Mouse (Mus musculus) bone marrow, adult 2 months (tissue): Measurements from ENCODE around the gene Ccdc149. TPM values are rescaled to one million over a fixed set of nuclear protein-coding genes. Genes with fewer than 3 reads are reported as not detected.

Experiments
- H3K27ac ChIP-seq: fragments of 200-500 bp; 2 replicates; pipeline ENCODE4 v1.5.1; 2012; ENCODE audit warnings: low read depth, mild to moderate bottlenecking, control low read depth, inconsistent platforms, low read length; ENCODE audit not compliant: control insufficient read depth, poor library complexity, insufficient read depth
- H3K4me1 ChIP-seq: fragments of 200-500 bp; 2 replicates; pipeline ENCODE4 v1.6.1; 2011; ENCODE audit warnings: low read length; ENCODE audit not compliant: control insufficient read depth, insufficient read depth
- H3K4me3 ChIP-seq: fragments of 200-500 bp; replicated peaks from 2 replicates; pipeline ENCODE3; 2011; ENCODE audit warnings: mild to moderate bottlenecking, low read depth, low read length, control low read depth; ENCODE audit not compliant: control insufficient read depth
- CTCF ChIP-seq: fragments of 200-500 bp; IDR thresholded peaks from 2 replicates; pipeline ENCODE4 v1.5.1; 2011; ENCODE audit warnings: low read length, control low read depth; ENCODE audit not compliant: control insufficient read depth, insufficient read depth
- POLR2A ChIP-seq: fragments of 200-500 bp; IDR thresholded peaks from 2 replicates; pipeline ENCODE4 v1.6.1; 2011; ENCODE audit warnings: low read depth, mild to moderate bottlenecking, control low read depth, low read length, borderline replicate concordance; ENCODE audit not compliant: control insufficient read depth
- WGBS: fragments of 180-500 bp; shearing (Covaris S2); methylation state at CpG from one replicate; pipeline ENCODE4 v1.1.7; 2018; 5-methylcytosine and 5-hydroxymethylcytosine counted together
- polyA plus RNA-seq: library from polyadenylated mRNA; stranded (reverse); fragments of >200 nt; gene quantifications from 2 replicates; pipeline ENCODE4 v1.2.4, GENCODE M21; 2011; ENCODE audit warnings: low replicate concordance; ENCODE audit not compliant: missing spikeins, insufficient read depth, insufficient read length

Gene Ccdc149
- not detected in 2 replicates for polyA plus RNA-seq

DNA sequence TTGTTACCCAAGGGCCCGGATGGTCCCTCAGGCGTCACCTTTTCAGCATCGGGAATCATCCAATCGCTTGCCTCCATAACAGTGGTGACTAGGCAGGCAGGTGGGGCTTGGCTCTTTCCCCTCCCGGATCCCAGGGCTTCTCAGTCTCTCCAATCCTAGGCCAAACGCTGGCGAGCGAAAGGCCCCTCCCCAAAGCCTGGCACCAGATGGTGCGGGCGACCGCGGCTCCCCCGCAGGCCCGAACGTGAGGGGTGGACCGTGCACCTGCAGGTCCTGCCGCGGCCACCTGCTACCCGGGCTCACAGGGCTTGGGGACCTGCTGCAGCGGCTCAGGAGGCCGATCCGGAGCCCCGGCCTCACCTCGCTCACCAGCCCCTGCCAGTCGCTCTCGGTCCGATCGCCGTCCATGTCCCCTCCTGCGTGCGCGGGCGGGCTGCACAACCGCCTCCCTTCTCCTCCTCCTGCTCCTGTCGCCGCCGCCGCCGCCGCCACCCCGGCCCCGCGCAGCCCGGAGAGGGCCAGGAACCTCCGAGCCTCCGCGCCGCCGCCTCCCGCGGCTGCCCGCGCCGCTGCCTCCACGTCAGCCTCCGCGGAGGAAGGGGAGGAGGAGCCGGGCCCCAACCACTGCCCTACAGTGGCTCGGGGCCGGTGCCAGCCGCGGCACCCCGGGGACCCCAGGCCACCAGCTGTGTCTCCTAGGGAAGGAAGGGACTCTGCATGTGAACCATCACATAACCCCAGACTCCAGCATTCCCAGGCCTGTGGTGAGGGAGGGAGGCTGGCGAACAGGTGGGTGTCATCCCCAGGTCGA is at the start of gene Ccdc149:
Gene Ccdc149 (minus strand): TSS at position 531 of the 811 bp plus-strand sequence.
- Histone ChIP-seq H3K27ac (no peak within 1 kb of the TSS; the same call in 1 of the 2 replicates), H3K4me1 (no peaks in the 10 kb centered on the region), H3K4me3 (peak within 1 kb of the TSS; percentile 7)
- 3% methylated on average over 60 of the region's 65 CpGs for WGBS
- TF ChIP-seq CTCF (no peak), POLR2A (no peak)

DNA sequence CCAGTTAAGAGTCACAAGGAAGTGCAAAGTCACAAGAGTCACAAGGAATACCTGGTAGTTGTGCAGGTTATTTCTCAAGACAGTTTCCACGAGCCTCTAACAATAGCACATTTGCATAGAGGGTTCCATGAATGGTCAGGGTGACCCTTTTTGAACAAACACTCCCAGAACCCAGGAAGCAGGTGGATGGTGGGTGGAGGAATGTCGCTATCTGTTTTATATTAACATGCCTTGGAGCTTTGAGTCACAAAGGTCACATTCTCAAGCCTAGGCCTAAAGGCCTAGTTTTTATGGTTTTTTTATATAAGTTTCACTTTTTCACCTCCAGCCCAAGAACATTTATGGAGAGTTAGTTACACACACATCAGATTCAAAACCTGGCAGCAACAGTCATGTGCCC is 48.6 kb upstream of the Ccdc149 start:
- TF ChIP-seq CTCF (no peak), POLR2A (no peak)
- Histone ChIP-seq H3K4me1 (no peaks in the 10 kb centered on the region), H3K4me3 (no peak overlapping the region), H3K27ac (no peak overlapping the region)
- WGBS = 72% methylated on average over 2 of the region's 2 CpGs

DNA sequence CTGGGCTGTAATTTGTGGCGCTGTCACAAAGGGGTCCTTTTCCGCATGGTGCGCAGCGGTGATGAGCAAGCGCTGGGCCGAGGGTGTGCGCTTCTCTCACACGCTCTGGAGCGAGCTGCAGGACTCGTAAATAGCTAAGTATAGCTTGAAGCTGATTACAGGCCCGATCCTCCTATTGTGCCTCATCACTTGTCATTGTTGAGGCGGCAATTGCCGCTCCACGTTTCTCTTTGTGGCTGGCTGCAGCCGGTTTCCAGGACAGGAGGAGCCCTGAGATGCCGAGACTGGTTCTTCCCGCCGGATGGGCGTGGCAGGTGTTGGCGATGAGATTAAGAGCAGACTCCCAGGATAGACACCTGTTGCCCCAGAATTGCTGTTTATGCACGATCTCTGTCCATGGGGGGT is 44.8 kb upstream of the Ccdc149 start:
- no peak overlapping the region for H3K27ac ChIP-seq
- H3K4me3 ChIP-seq = no peak overlapping the region
- TF ChIP-seq POLR2A (no peak), CTCF (no peak)
- H3K4me1 ChIP-seq = no peaks in the 10 kb centered on the region
- WGBS = 27% methylated on average over 21 of the region's 21 CpGs

DNA sequence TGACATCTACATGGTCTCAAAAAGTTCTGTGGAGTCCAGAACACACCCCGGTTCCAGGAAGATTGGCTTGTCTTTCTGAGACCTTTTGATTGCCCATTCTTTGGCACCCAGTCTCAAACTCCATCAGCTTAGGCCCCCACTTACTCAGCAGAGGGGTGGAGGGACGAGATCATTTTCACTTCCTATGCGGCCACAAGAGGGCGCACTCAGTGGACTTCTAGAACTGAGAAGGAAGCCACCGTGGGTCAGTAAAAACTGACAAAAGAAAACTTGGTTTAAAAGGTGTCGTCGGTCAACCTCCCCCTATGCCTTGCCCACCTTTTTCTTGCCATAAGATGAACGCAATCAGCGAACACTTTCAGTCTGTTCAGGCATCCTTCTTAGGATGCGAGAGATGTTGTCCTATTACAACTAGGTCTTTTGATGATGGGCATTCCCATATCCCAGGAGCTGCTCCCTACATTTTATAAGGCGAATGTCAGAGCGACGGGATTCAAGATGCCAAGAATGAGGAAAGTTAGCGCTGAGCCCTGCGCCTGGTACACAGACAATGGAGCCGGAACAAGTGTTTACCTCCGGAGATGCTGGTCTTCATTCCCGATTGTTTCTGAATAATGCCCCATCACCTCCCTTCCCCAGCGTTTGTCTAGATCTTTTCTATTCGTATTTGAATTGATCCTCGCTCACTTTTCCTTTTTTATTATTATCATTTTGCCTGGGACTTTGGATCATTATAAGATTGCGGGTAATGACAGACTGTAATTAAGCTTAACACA is 44.1 kb upstream of the Ccdc149 start:
- Histone ChIP-seq H3K4me3 (no peak overlapping the region), H3K27ac (no peak overlapping the region), H3K4me1 (no peaks in the 10 kb centered on the region)
- WGBS = 22% methylated on average over 22 of the region's 22 CpGs
- peak; percentile 68 for TF ChIP-seq CTCF
- TF ChIP-seq POLR2A = no peak

- no peak overlapping the region for H3K4me3 ChIP-seq
- WGBS = 80% methylated on average over 3 of the region's 3 CpGs
- H3K27ac ChIP-seq = no peak overlapping the region
- TF ChIP-seq CTCF (no peak), POLR2A (no peak)
- no peaks in the 10 kb centered on the region for H3K4me1 ChIP-seq
Measured at GRCm38 (mm10) chr5:52511089-52511488, 39.8 kb upstream of the Ccdc149 start.

DNA sequence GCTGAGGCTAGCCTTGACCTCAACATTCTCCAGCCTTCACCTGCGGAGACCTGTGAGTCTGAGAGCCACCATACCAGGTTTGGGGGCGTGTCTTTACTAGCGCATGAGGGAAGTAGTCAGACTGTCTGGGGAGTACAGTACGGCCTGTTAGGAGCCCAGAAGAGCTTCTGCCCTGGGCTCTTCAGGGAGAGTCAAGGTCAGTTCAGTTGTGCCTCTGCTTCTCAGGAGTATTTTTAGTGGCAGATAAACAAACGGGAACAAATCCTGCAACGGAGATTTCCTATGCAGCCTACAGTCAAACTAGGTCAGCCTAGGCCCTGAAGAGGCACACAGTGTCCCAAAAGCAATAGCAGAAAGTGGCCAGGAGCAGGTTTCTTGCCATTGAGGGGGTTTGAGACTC is 38.1 kb upstream of the Ccdc149 start:
- 87% methylated on average over 6 of the region's 6 CpGs for WGBS
- Histone ChIP-seq H3K4me3 (no peak overlapping the region), H3K27ac (no peak overlapping the region), H3K4me1 (no peaks in the 10 kb centered on the region)
- TF ChIP-seq CTCF (no peak), POLR2A (no peak)

- Histone ChIP-seq H3K4me1 (no peaks in the 10 kb centered on the region; the same call in 1 of the 2 replicates), H3K27ac (no peak overlapping the region), H3K4me3 (no peak overlapping the region)
- 90% methylated on average over 13 of the region's 13 CpGs for WGBS
- TF ChIP-seq POLR2A (no peak), CTCF (no peak)
Measured at GRCm38 (mm10) chr5:52504666-52505065, 33.3 kb upstream of the Ccdc149 start.

DNA sequence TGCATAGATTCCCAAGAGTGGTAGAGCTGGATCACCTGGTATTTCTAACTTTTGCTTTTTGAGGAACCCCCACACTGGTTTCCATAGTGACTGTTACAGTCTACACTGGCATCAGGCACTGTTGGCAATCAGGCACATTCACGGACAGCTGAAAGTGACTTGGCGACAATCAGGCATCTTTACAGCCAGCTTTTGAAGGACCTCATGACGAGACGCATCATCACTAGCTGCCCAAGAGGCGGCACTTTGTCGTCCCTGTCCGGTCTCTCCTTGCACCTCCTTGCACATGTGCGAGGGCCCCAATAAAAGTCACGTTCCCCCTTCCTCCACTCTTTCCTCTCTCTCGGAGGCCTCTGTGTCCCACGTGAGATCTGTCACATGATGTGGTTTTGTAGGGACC is 32.8 kb upstream of the Ccdc149 start:
- no peak overlapping the region for H3K27ac ChIP-seq
- 87% methylated on average over 11 of the region's 11 CpGs for WGBS
- TF ChIP-seq CTCF = no peak
- TF ChIP-seq POLR2A = no peak
- H3K4me3 ChIP-seq = no peak overlapping the region
- no peaks in the 10 kb centered on the region; the same call in 1 of the 2 replicates for H3K4me1 ChIP-seq
